Mouse (Mus musculus) spleen, postnatal 36 days (tissue): ENCODE measurements around the gene Tm9sf2.

Experiments used
- DNase-seq, 2 experiments: peaks; one replicate each; pipeline ENCODE4 v3.0.0; 2022; ENCODE audit warnings: low spot score in 2 of 2, mixed read lengths in 1 of 2

Gene Tm9sf2

GRCm38 (mm10) chr14:122176263-122176798, 69.5 kb downstream of the Tm9sf2 start:
- no peak for DNase-seq

GRCm38 (mm10) chr14:122179262-122179661, 72.4 kb downstream of the Tm9sf2 start:
- no peak for DNase-seq

- peak; percentile 92 for DNase-seq
These were observed 74.4 kb downstream of the Tm9sf2 start, which contains the start of gene Clybl for GRCm38 (mm10) chr14:122181078-122181814. TSS of gene Clybl (plus strand) at chr14:122181704.

- DNase-seq: no peak
These were observed 74.9 kb downstream of the Tm9sf2 start for GRCm38 (mm10) chr14:122181815-122182157.

GRCm38 (mm10) chr14:122182220-122182619, 75.4 kb downstream of the Tm9sf2 start:
- DNase-seq: no peak

GRCm38 (mm10) chr14:122183974-122184373, 77.1 kb downstream of the Tm9sf2 start:
- DNase-seq: peak in 1 of 2 experiments; percentile 18

GRCm38 (mm10) chr14:122188250-122188649, 81.4 kb downstream of the Tm9sf2 start:
- no peak for DNase-seq

- DNase-seq: no peak
These were observed 83.1 kb downstream of the Tm9sf2 start for GRCm38 (mm10) chr14:122189901-122190300.

- DNase-seq: no peak
These were observed 83.7 kb downstream of the Tm9sf2 start for GRCm38 (mm10) chr14:122190527-122190926.

GRCm38 (mm10) chr14:122190941-122191510, 84.2 kb downstream of the Tm9sf2 start:
- peak; percentile 47 to 49 for DNase-seq

GRCm38 (mm10) chr14:122194630-122195029, 87.8 kb downstream of the Tm9sf2 start:
- no peak for DNase-seq

- no peak for DNase-seq
These were observed 90.0 kb downstream of the Tm9sf2 start for GRCm38 (mm10) chr14:122196851-122197250.

GRCm38 (mm10) chr14:122200247-122200885, 93.5 kb downstream of the Tm9sf2 start:
- no peak for DNase-seq

- DNase-seq: no peak
These were observed 102.3 kb downstream of the Tm9sf2 start for GRCm38 (mm10) chr14:122209177-122209576.
